Mouse (Mus musculus) 416B (cell line): ENCODE results near the gene Mast4.

Experiments
- DNase-seq: peaks from one replicate; pipeline ENCODE4 v3.0.0; 2011; ENCODE audit warnings: low read depth

Mast4 gene

GRCm38 (mm10) chr13:102689201-102690090 is 644.9 kb downstream of the Mast4 start:
- peak; percentile 31 for DNase-seq

- DNase-seq: no peak
Measured at GRCm38 (mm10) chr13:102688121-102688520, 646.2 kb downstream of the Mast4 start.

DNA sequence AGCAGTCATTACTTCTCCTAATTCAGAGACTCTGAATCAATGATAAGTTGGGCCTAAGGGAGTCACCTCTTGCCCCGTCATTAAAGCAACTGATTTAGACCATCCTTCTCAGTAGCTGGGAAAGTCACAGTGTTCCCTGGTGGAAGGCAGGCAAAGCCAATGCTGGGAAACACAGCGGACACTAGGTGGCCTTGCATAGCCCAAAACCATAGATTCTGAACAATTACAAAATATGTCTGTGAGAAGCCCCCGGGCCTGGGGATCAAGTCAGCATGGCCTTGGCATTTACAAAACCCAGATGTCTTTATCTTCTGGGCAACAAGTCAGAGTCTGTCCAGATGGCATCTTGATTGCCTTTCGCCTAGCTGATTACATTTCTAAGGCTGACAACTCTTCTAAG is 649.4 kb downstream of the Mast4 start:
- no peak for DNase-seq
